13 mouse cellular contexts compared by ENCODE assay signal in genomic region chr4:12784479-12784878, GRCm38 (mm10).
"Had no signal": no experiment of that assay in that cellular context is flagged by ENCODE, and none has a peak within 500 bp of the region (broad histone marks: within the 10 kb centered on the region; RNA-seq: fewer than 3 reads in every experiment).

No protein-coding gene starts in this region.

- H3K36me3 ChIP-seq: kidney, embryonic 15.5 days; limb, embryonic 13.5 days; neural tube, embryonic 13.5 days had no signal

- H3K4me2 ChIP-seq: kidney, embryonic 15.5 days; limb, embryonic 13.5 days; neural tube, embryonic 13.5 days had no signal

- H3K4me1 ChIP-seq: kidney, embryonic 15.5 days had no signal

- H3K4me3 ChIP-seq: kidney, embryonic 15.5 days; limb, embryonic 13.5 days; neural tube, embryonic 13.5 days had no signal

- H3K9me3 ChIP-seq: kidney, embryonic 15.5 days; limb, embryonic 13.5 days; neural tube, embryonic 13.5 days had no signal

- DNase-seq: kidney, adult 2 months; kidney, postnatal 14 days; layer of hippocampus, adult 9-11 months; layer of hippocampus, postnatal 36 days; lung, adult 18-20 months; right cerebral cortex, adult 18-20 months; right cerebral cortex, postnatal 25 days; thymus, postnatal 36 days had no signal

- H3K27ac ChIP-seq: kidney, embryonic 15.5 days; limb, embryonic 13.5 days; liver, embryonic 14.5 days; neural tube, embryonic 13.5 days had no signal

- ATAC-seq: intestine, embryonic 16.5 days had no signal

- H3K27me3 ChIP-seq: kidney, embryonic 15.5 days; limb, embryonic 13.5 days; neural tube, embryonic 13.5 days had no signal

- H3K9ac ChIP-seq: kidney, embryonic 15.5 days; limb, embryonic 13.5 days; liver, embryonic 14.5 days; neural tube, embryonic 13.5 days had no signal
